Mouse (Mus musculus): ENCODE results near the gene Slc35b3. TPM values are rescaled to one million over a fixed set of nuclear protein-coding genes. Genes with fewer than 3 reads are reported as not detected.

The Slc35b3 gene
- polyA plus RNA-seq (2015; fragmentation: Nextera tagmentation; extraction: Ambion mirVana), result 21.1 and 21.3 TPM in 2 replicates

DNA sequence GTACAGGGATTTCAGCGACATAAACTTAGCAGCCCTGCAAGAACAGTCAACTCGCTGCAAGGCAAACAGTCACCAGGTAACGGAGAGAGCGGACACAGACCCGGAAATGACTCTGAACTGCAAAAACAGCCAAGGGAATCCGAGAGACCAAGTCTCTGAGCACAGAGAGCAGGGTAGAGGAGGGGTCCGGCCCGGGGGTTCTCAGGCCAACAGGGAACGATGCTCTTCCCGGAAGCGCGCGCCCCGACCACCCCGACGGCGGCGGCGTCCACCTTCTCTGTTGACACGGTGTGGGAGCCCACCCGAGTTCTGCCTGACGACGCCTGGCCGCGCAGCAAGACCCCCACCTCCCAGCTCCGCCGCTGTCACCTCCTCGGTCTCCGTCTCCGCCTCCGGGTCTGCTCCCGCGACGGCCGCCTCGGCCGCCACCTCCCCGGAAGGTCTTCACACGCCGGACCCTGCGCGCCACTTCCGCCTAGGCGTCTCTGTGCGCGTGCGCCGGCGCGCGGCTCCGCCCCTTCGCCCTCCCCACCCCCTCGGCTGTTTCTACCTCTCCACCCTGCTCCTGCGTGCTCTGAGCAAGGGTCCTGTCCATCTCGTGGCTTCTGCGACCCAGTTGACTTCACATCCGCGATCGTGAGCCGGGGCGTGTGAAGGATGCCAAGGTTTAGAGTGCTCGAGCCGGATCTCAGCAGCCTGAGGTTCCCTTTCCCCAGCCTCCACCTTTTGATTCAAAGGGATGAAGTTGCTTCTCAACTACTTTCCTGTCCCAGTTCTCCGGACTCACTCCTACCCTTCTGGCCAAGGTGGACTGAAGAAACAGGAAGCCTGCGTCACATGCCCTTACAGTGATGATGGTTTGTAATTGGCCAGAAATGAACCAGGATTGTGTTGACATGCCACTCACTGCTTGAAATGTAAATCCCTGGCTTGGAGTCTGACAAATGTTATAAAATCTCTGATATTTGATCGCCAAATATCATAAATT, at the start of gene Slc35b3:
Gene Slc35b3 (minus strand): TSS at position 813 of the 988 bp plus-strand sequence.
- Histone ChIP-seq H3K9me3 (replicated peaks; ENCODE audit: control insufficient read depth, low read length) (no peaks in the 10 kb centered on the region), H3K4me3 (ENCODE audit: low read length) (peak within 1 kb of the TSS; percentile 82), H3K9ac (ENCODE audit: low read length) (peak within 1 kb of the TSS; percentile 66), H3K36me3 (ENCODE audit: control insufficient read depth, insufficient read depth) (no peaks in the 10 kb centered on the region), H3K27me3 (ENCODE audit: control insufficient read depth, insufficient read depth, low read length) (no peaks in the 10 kb centered on the region), H3K4me1 (ENCODE audit: control insufficient read depth, insufficient read depth, low read length) (peaks cover 17% of the 10 kb centered on the region), H3K27ac (ENCODE audit: low read length) (peak within 1 kb of the TSS; percentile 33), H3K4me2 (ENCODE audit: low read depth, low read length) (peak within 1 kb of the TSS; percentile 62)
- WGBS, result 1% methylated on average over 65 of the region's 67 CpGs
- peak; percentile 97 for ATAC-seq (replicated peaks; ENCODE audit: extremely low read depth, insufficient read depth, low FRiP score)

DNA sequence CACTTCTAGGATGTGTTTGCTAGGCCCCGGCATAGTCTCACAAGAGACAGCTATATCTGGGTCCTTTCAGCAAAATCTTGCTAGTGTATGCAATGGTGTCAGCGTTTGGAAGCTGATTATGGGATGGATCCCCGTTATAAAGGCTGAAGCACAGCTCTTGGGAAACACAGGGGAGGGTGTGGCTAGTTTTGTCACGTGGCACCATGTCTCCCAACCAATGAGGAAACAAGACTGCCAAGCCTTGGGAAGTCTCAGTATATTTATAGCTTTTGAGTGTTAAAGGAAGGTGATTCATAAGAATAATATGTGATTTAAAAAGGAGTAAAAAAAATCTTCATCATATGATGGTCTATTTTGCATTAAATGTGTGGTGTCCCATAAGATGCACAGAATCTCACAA, 49.6 kb upstream of the Slc35b3 start:
- no peak overlapping the region for H3K4me3 ChIP-seq (ENCODE audit: low read length)
- H3K9ac ChIP-seq (ENCODE audit: low read length), result no peak overlapping the region
- H3K9me3 ChIP-seq (replicated peaks; ENCODE audit: control insufficient read depth, low read length), result no peaks in the 10 kb centered on the region
- 57% methylated on average over 4 of the region's 4 CpGs for WGBS
- no peak overlapping the region for H3K4me2 ChIP-seq (ENCODE audit: low read depth, low read length)
- H3K27ac ChIP-seq (ENCODE audit: low read length), result no peak overlapping the region
- no peaks in the 10 kb centered on the region for H3K27me3 ChIP-seq (ENCODE audit: control insufficient read depth, insufficient read depth, low read length)
- 0 out of 2 replicates have a peak, but pooled peaks cover 2% of the 10 kb centered on the region for H3K4me1 ChIP-seq (ENCODE audit: control insufficient read depth, insufficient read depth, low read length)
- no peaks in the 10 kb centered on the region for H3K36me3 ChIP-seq (ENCODE audit: control insufficient read depth, insufficient read depth)
- ATAC-seq (replicated peaks; ENCODE audit: extremely low read depth, insufficient read depth, low FRiP score), result no peak

GRCm38 (mm10) chr13:39003101-39003762, 42.6 kb upstream of the Slc35b3 start:
- no peak overlapping the region for H3K27ac ChIP-seq (ENCODE audit: low read length)
- no peaks in the 10 kb centered on the region for H3K27me3 ChIP-seq (ENCODE audit: control insufficient read depth, insufficient read depth, low read length)
- H3K9me3 ChIP-seq (replicated peaks; ENCODE audit: control insufficient read depth, low read length), result no peaks in the 10 kb centered on the region; the same call in 1 of the 2 replicates
- H3K36me3 ChIP-seq (ENCODE audit: control insufficient read depth, insufficient read depth), result no peaks in the 10 kb centered on the region
- no peak overlapping the region for H3K9ac ChIP-seq (ENCODE audit: low read length)
- H3K4me3 ChIP-seq (ENCODE audit: low read length), result no peak overlapping the region
- H3K4me1 ChIP-seq (ENCODE audit: control insufficient read depth, insufficient read depth, low read length), result 0 out of 2 replicates have a peak, but pooled peaks cover 2% of the 10 kb centered on the region
- no peak overlapping the region for H3K4me2 ChIP-seq (ENCODE audit: low read depth, low read length)
- no peak for ATAC-seq (replicated peaks; ENCODE audit: extremely low read depth, insufficient read depth, low FRiP score)

- no peak for ATAC-seq (replicated peaks; ENCODE audit: extremely low read depth, insufficient read depth, low FRiP score)
- no peaks in the 10 kb centered on the region for H3K27me3 ChIP-seq (ENCODE audit: control insufficient read depth, insufficient read depth, low read length)
Measured at GRCm38 (mm10) chr13:39002424-39002823, 41.7 kb upstream of the Slc35b3 start.

GRCm38 (mm10) chr13:39001434-39001833, 40.8 kb upstream of the Slc35b3 start:
- ATAC-seq (replicated peaks; ENCODE audit: extremely low read depth, insufficient read depth, low FRiP score), result peak; percentile 73; the same call in 1 of the 2 replicates
- Histone ChIP-seq H3K36me3 (ENCODE audit: control insufficient read depth, insufficient read depth) (no peaks in the 10 kb centered on the region), H3K27me3 (ENCODE audit: control insufficient read depth, insufficient read depth, low read length) (no peaks in the 10 kb centered on the region), H3K4me1 (ENCODE audit: control insufficient read depth, insufficient read depth, low read length) (0 out of 2 replicates have a peak, but pooled peaks cover 2% of the 10 kb centered on the region), H3K9me3 (replicated peaks; ENCODE audit: control insufficient read depth, low read length) (no peaks in the 10 kb centered on the region; the same call in 1 of the 2 replicates), H3K4me3 (ENCODE audit: low read length) (no peak overlapping the region), H3K4me2 (ENCODE audit: low read depth, low read length) (no peak overlapping the region), H3K27ac (ENCODE audit: low read length) (no peak overlapping the region), H3K9ac (ENCODE audit: low read length) (no peak overlapping the region)
- 46% methylated on average over 11 of the region's 11 CpGs for WGBS

More at GRCm38 (mm10) chr13:39002424-39002823, 41.7 kb upstream of the Slc35b3 start:
- Histone ChIP-seq H3K27ac (ENCODE audit: low read length) (no peak overlapping the region), H3K4me2 (ENCODE audit: low read depth, low read length) (no peak overlapping the region), H3K9me3 (replicated peaks; ENCODE audit: control insufficient read depth, low read length) (no peaks in the 10 kb centered on the region; the same call in 1 of the 2 replicates), H3K4me3 (ENCODE audit: low read length) (no peak overlapping the region), H3K4me1 (ENCODE audit: control insufficient read depth, insufficient read depth, low read length) (0 out of 2 replicates have a peak, but pooled peaks cover 2% of the 10 kb centered on the region), H3K9ac (ENCODE audit: low read length) (no peak overlapping the region), H3K36me3 (ENCODE audit: control insufficient read depth, insufficient read depth) (no peaks in the 10 kb centered on the region)
- WGBS, result 73% methylated on average over 1 of the region's 1 CpGs

DNA sequence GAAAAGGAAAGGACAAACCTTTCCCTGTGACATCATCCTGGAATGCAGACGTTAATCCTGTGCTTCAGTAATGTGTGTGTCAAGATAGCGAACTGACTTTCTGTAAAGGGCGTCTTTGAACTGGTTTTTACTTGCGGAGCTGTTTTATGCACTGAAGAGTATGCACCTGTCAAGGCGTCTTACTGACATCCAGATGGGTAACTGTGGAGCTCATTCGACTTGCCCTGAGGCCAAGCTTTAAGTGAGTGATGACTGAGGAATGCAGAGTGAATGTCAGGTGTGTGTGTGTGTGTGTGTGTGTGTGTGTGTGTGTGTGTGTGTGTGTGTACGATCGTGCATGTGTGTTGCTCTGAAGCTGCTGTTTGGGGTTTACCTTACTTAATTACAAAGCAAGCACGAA, 38.3 kb upstream of the Slc35b3 start:
- Histone ChIP-seq H3K27me3 (ENCODE audit: control insufficient read depth, insufficient read depth, low read length) (no peaks in the 10 kb centered on the region), H3K4me2 (ENCODE audit: low read depth, low read length) (no peak overlapping the region), H3K27ac (ENCODE audit: low read length) (no peak overlapping the region), H3K4me3 (ENCODE audit: low read length) (no peak overlapping the region), H3K4me1 (ENCODE audit: control insufficient read depth, insufficient read depth, low read length) (0 out of 2 replicates have a peak, but pooled peaks cover 2% of the 10 kb centered on the region), H3K9ac (ENCODE audit: low read length) (no peak overlapping the region), H3K36me3 (ENCODE audit: control insufficient read depth, insufficient read depth) (no peaks in the 10 kb centered on the region), H3K9me3 (replicated peaks; ENCODE audit: control insufficient read depth, low read length) (no peaks in the 10 kb centered on the region; the same call in 1 of the 2 replicates)
- 36% methylated on average over 9 of the region's 9 CpGs for WGBS
- ATAC-seq (replicated peaks; ENCODE audit: extremely low read depth, insufficient read depth, low FRiP score), result no peak

DNA sequence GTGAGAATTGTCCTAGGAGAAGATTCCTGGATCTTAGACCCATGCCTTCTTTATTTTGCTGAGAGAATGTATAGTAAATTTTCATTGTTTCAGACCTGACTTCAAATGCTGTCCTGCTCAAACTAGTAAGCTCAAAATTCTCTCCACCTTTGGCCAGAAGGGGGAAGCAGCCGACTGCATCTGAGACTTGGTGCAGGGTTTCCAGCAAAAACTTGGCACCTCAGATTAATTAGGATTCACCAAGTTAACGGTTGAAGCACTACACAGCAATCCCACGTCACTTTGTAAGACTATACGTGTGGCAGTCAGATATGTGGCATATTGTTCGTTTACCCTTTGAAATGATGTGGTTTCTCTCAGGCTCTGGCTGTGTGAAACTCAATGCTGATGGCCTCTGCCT, 31.9 kb upstream of the Slc35b3 start:
- WGBS, result 22% methylated on average over 5 of the region's 5 CpGs
- no peaks in the 10 kb centered on the region for H3K9me3 ChIP-seq (replicated peaks; ENCODE audit: control insufficient read depth, low read length)

DNA sequence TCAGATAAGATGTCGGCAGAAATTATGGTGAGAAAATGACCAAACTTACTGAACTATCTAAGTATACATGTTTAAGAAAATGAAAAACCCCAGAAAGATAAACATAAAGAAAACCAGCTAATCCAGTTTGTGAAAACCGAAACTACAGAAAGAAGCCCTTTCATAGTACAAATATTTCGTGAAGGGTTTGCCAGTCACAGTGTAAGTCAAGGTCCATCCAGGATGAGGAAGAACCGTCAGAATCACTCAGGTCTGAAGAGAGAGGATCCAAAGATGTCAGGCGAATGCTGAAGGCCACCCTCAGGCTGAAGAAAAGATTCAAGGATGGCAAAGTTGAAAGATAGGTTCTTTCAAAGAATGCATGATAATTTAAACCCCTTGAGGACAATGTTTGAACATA, 23.1 kb upstream of the Slc35b3 start:
- 0 out of 2 replicates have a peak, but pooled peaks cover 3% of the 10 kb centered on the region for H3K9me3 ChIP-seq (replicated peaks; ENCODE audit: control insufficient read depth, low read length)
- ATAC-seq (replicated peaks; ENCODE audit: extremely low read depth, insufficient read depth, low FRiP score), result no peak
- H3K27ac ChIP-seq (ENCODE audit: low read length), result no peak overlapping the region
- H3K4me3 ChIP-seq (ENCODE audit: low read length), result no peak overlapping the region
- H3K9ac ChIP-seq (ENCODE audit: low read length), result no peak overlapping the region
- H3K4me2 ChIP-seq (ENCODE audit: low read depth, low read length), result no peak overlapping the region
- 71% methylated on average over 5 of the region's 5 CpGs for whole genome bisulfite sequencing
- H3K4me1 ChIP-seq (ENCODE audit: control insufficient read depth, insufficient read depth, low read length), result no peaks in the 10 kb centered on the region
- no peaks in the 10 kb centered on the region for H3K27me3 ChIP-seq (ENCODE audit: control insufficient read depth, insufficient read depth, low read length)
- H3K36me3 ChIP-seq (ENCODE audit: control insufficient read depth, insufficient read depth), result no peaks in the 10 kb centered on the region

More for the DNA sequence above, 31.9 kb upstream of the Slc35b3 start:
- H3K9ac ChIP-seq (ENCODE audit: low read length), result no peak overlapping the region
- H3K36me3 ChIP-seq (ENCODE audit: control insufficient read depth, insufficient read depth), result no peaks in the 10 kb centered on the region
- H3K4me1 ChIP-seq (ENCODE audit: control insufficient read depth, insufficient read depth, low read length), result no peaks in the 10 kb centered on the region
- H3K27ac ChIP-seq (ENCODE audit: low read length), result no peak overlapping the region
- H3K4me3 ChIP-seq (ENCODE audit: low read length), result no peak overlapping the region
- H3K4me2 ChIP-seq (ENCODE audit: low read depth, low read length), result no peak overlapping the region
- no peaks in the 10 kb centered on the region for H3K27me3 ChIP-seq (ENCODE audit: control insufficient read depth, insufficient read depth, low read length)
- no peak for ATAC-seq (replicated peaks; ENCODE audit: extremely low read depth, insufficient read depth, low FRiP score)

Data from heart, embryonic 16.5 days (tissue).